Mouse (Mus musculus) liver, embryonic 16.5 days (tissue): Measurements from ENCODE around the gene Nfix. TPM values are rescaled to one million over a fixed set of nuclear protein-coding genes. Genes with fewer than 3 reads are reported as not detected.

Source experiments
- ATAC-seq: fragments of 200-750 bp; cut with Nextera tagmentation; 2 replicates; pipeline ENCODE4 v1.8.0; 2017; ENCODE audit warnings: low read depth, mild to moderate bottlenecking, moderate number of reproducible peaks, moderate library complexity
- H3K27ac ChIP-seq: fragments of 300-500 bp; sonication (generic); 2 replicates; pipeline ENCODE4 v1.5.1; 2014; ENCODE audit warnings: mild to moderate bottlenecking, low read length
- H3K27me3 ChIP-seq: fragments of 300-500 bp; sonication (generic); 2 replicates; pipeline ENCODE4 v1.6.1; 2014; ENCODE audit warnings: low read depth, low read length, mixed read lengths; ENCODE audit not compliant: control insufficient read depth, insufficient read depth
- H3K36me3 ChIP-seq: fragments of 300-500 bp; sonication (generic); 2 replicates; pipeline ENCODE4 v1.6.1; 2014; ENCODE audit warnings: mild to moderate bottlenecking; ENCODE audit not compliant: control insufficient read depth, insufficient read depth
- H3K4me1 ChIP-seq: fragments of 300-500 bp; sonication (generic); 2 replicates; pipeline ENCODE4 v1.6.1; 2014; ENCODE audit warnings: low read depth, low read length, mixed read lengths; ENCODE audit not compliant: control insufficient read depth
- H3K4me2 ChIP-seq: fragments of 300-500 bp; sonication (generic); 2 replicates; pipeline ENCODE4 v1.6.1; 2014; ENCODE audit warnings: low read depth, low read length, mixed read lengths
- H3K4me3 ChIP-seq: fragments of 300-500 bp; sonication (generic); 2 replicates; pipeline ENCODE4 v1.5.1; 2014; ENCODE audit warnings: low read depth, mild to moderate bottlenecking, low read length
- H3K9ac ChIP-seq: fragments of 300-500 bp; sonication (generic); 2 replicates; pipeline ENCODE4 v1.6.1; 2014; ENCODE audit warnings: low read depth, low read length
- H3K9me3 ChIP-seq: fragments of 300-500 bp; sonication (generic); replicated peaks from 2 replicates; pipeline ENCODE4 v1.6.1; 2016; ENCODE audit warnings: low read length; ENCODE audit not compliant: control insufficient read depth
- WGBS: fragments of 180-500 bp; shearing (Covaris S2); extraction: QIAGEN DNeasy Blood & Tissue Kit; methylation state at CpG from one replicate; pipeline ENCODE4 v1.1.7; 2014; ENCODE audit not compliant: insufficient replicate concordance; 5-methylcytosine and 5-hydroxymethylcytosine counted together
- polyA plus RNA-seq: library from polyadenylated mRNA; unstranded; fragments of >200 nt; fragmentation: Nextera tagmentation; extraction: Ambion mirVana; gene quantifications from 2 replicates; pipeline ENCODE4 v1.2.1, GENCODE M21; 2015

The Nfix gene
- polyA plus RNA-seq, 1 experiment from 2014 or later, result 2.0 TPM

DNA sequence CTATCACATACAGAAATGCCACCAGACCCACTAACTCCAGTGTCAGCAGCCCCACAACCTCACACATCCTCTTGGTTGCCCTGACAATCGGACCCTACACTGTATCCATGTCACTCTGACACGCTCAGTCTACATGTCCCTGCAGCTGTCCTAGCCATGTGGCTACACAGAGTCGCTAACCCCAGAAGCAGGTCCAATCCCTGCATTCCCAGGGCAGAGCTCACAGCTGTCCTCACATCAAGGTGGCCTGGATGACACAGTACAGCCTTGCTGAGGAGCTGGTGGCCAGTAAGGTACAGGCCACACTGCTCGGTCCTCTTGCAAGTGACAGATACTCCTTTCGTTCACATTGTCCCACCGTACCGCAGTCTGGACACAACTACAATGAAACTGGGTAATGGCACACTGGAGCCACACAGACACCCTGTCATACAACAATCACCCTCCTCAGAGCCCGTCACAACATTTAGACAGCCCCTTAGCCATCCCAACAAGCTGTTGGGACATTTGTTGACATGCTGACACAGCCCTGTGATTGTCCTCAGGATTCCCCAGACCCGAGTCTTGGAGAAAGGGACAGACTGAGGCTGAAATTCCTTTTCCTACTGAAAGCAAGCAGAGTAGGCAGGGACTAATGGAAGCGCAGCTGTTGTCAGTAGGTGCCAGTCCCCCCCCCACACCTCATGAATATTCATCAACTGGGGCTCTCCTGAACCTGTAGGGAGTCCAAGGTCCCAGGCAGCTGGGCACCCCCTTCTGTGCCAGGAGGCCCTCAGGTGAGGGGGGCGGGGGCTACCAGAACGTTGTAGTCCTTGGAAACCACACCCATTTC is 9.2 kb upstream of the Nfix start:
- Histone ChIP-seq H3K27me3 (peaks cover 30% of the 10 kb centered on the region), H3K4me2 (no peak overlapping the region), H3K9ac (no peak overlapping the region), H3K36me3 (no peaks in the 10 kb centered on the region), H3K27ac (no peak overlapping the region), H3K9me3 (peaks cover 4% of the 10 kb centered on the region; the same call in 1 of the 2 replicates), H3K4me3 (no peak overlapping the region), H3K4me1 (peaks cover 11% of the 10 kb centered on the region)
- 65% methylated on average over 12 of the region's 12 CpGs for WGBS
- no peak for ATAC-seq

GRCm38 (mm10) chr8:84806031-84806430 is 5.9 kb upstream of the Nfix start:
- no peak overlapping the region for H3K27ac ChIP-seq
- no peak overlapping the region for H3K4me2 ChIP-seq
- peaks cover 30% of the 10 kb centered on the region for H3K27me3 ChIP-seq
- no peak overlapping the region for H3K4me3 ChIP-seq
- peaks cover 7% of the 10 kb centered on the region for H3K4me1 ChIP-seq
- H3K9ac ChIP-seq, result no peak overlapping the region
- WGBS, result 87% methylated on average over 5 of the region's 5 CpGs
- H3K36me3 ChIP-seq, result no peaks in the 10 kb centered on the region
- peaks cover 4% of the 10 kb centered on the region; the same call in 1 of the 2 replicates for H3K9me3 ChIP-seq
- ATAC-seq, result no peak

DNA sequence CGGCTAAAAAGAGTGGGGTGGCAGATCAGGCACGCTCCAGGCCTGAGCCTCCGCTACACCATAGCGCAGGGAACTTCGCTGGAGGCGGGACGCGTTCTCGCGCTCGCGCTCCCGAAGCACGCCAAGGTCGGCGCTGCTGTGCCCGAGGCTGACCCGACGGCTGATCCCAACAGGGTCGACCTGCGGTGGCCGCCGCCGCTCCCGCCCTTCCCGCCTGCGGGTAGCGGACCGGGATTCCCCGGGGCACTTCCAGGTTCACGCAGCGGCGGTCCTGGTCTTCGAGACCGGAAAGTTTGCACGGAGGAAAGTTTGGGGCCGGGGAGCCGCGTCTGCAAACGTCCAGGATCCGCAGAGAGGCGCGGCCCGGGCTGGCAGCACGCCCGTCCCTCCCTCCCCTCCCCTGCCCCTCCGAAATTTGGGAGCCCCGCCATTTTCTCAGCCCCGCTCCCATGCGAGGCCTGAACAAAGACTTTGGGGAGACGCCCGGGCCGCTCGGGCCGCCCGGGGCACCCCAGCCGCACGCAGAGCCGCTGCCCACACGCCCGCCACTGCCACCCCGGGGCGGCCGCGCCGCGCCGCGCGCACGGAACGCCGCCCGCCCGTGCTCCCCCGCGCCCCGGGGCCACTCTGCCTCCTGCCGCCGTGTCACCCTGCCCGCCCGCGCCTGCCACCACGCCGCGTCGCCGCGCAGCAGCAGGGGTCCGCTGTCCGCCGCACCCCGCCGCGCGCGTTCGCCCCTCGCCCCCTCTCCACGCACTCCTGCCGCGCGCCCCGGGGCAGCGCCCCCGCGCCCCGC is 810 bp downstream of the Nfix start:
- H3K4me3 ChIP-seq, result peak overlapping the region; percentile 79
- under 1% methylated on average over 95 of the region's 108 CpGs for WGBS
- peaks cover 20% of the 10 kb centered on the region for H3K4me1 ChIP-seq
- no peak overlapping the region; the same call in 1 of the 2 replicates for H3K27ac ChIP-seq
- ATAC-seq, result peak; percentile 35
- peak overlapping the region; percentile 90 for H3K4me2 ChIP-seq
- H3K36me3 ChIP-seq, result no peaks in the 10 kb centered on the region
- H3K27me3 ChIP-seq, result peaks cover 62% of the 10 kb centered on the region
- peak overlapping the region; percentile 78 for H3K9ac ChIP-seq
- H3K9me3 ChIP-seq, result no peaks in the 10 kb centered on the region

- Histone ChIP-seq H3K4me2 (peak overlapping the region; percentile 90), H3K27ac (no peak overlapping the region), H3K9me3 (no peaks in the 10 kb centered on the region), H3K4me1 (peaks cover 20% of the 10 kb centered on the region), H3K36me3 (no peaks in the 10 kb centered on the region), H3K9ac (peak overlapping the region; percentile 78; the same call in 1 of the 2 replicates), H3K4me3 (peak overlapping the region; percentile 79), H3K27me3 (peaks cover 60% of the 10 kb centered on the region)
- WGBS, result 67% methylated on average over 10 of the region's 10 CpGs
- no peak for ATAC-seq
Observed at GRCm38 (mm10) chr8:84798446-84799135, 1.6 kb downstream of the Nfix start.

DNA sequence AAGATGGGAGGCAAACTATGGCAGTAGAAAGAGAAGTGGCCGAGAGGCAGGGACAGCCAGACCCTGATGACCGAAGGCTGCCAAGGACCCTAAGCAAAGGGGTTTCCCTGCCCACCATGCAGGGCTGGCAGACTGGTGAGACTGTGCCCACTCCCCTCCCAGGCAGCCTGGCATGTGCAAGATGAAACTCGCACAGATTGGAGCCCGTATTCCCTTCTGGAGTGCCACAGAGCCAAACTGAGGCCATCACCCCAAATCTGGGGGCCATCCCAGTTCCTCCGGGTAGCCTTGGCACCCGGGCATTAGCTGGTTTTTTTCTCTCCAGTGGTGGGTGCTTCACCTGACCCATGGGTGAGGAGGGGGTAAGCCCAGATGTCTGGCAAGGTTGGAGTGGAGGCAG is 2.2 kb downstream of the Nfix start:
- 79% methylated on average over 6 of the region's 6 CpGs for WGBS

GRCm38 (mm10) chr8:84797256-84797797 is 2.8 kb downstream of the Nfix start:
- no peaks in the 10 kb centered on the region for H3K9me3 ChIP-seq
- ATAC-seq, result no peak
- H3K4me1 ChIP-seq, result peaks cover 20% of the 10 kb centered on the region
- H3K4me2 ChIP-seq, result no peak overlapping the region
- peaks cover 50% of the 10 kb centered on the region for H3K27me3 ChIP-seq
- no peak overlapping the region for H3K4me3 ChIP-seq
- no peaks in the 10 kb centered on the region for H3K36me3 ChIP-seq
- 78% methylated on average over 15 of the region's 15 CpGs for WGBS
- no peak overlapping the region for H3K27ac ChIP-seq
- H3K9ac ChIP-seq, result no peak overlapping the region

More for the DNA sequence above, 2.2 kb downstream of the Nfix start:
- ATAC-seq, result no peak
- H3K9me3 ChIP-seq, result no peaks in the 10 kb centered on the region
- H3K27me3 ChIP-seq, result peaks cover 56% of the 10 kb centered on the region
- no peak overlapping the region for H3K27ac ChIP-seq
- no peaks in the 10 kb centered on the region for H3K36me3 ChIP-seq
- H3K4me1 ChIP-seq, result peaks cover 20% of the 10 kb centered on the region
- no peak overlapping the region for H3K9ac ChIP-seq
- no peak overlapping the region for H3K4me3 ChIP-seq
- no peak overlapping the region for H3K4me2 ChIP-seq

- Histone ChIP-seq H3K9ac (no peak overlapping the region), H3K27me3 (peaks cover 41% of the 10 kb centered on the region), H3K4me2 (no peak overlapping the region), H3K9me3 (no peaks in the 10 kb centered on the region), H3K27ac (no peak overlapping the region), H3K4me1 (peaks cover 10% of the 10 kb centered on the region), H3K36me3 (no peaks in the 10 kb centered on the region), H3K4me3 (no peak overlapping the region)
- 68% methylated on average over 7 of the region's 7 CpGs for WGBS
- ATAC-seq, result no peak
Observed at GRCm38 (mm10) chr8:84794486-84794885, 5.7 kb downstream of the Nfix start.

- no peak overlapping the region for H3K4me3 ChIP-seq
- H3K27me3 ChIP-seq, result peaks cover 41% of the 10 kb centered on the region
- H3K4me1 ChIP-seq, result peaks cover 5% of the 10 kb centered on the region
- H3K36me3 ChIP-seq, result no peaks in the 10 kb centered on the region
- 65% methylated on average over 13 of the region's 13 CpGs for WGBS
- no peak for ATAC-seq
- no peak overlapping the region for H3K27ac ChIP-seq
- no peak overlapping the region for H3K9ac ChIP-seq
- no peak overlapping the region for H3K4me2 ChIP-seq
- no peaks in the 10 kb centered on the region for H3K9me3 ChIP-seq
Observed at GRCm38 (mm10) chr8:84793791-84794485, 6.2 kb downstream of the Nfix start.
